Mouse (Mus musculus) forebrain, embryonic 14.5 days (tissue): ENCODE data around the gene Ccdc43. TPM values are rescaled to one million over a fixed set of nuclear protein-coding genes. Genes with fewer than 3 reads are reported as not detected.
A peak's percentile ranks its signal among the peaks of the same experiment; 100 is the strongest.

Source experiments
- ATAC-seq: fragments of 200-750 bp; cut with Nextera tagmentation; 2 replicates; pipeline ENCODE4 v1.8.0; 2017; ENCODE audit warnings: mild to moderate bottlenecking, moderate library complexity
- DNase-seq: peaks from one replicate; pipeline ENCODE4 v3.0.0-alpha.2; 2015; ENCODE audit warnings: low spot score
- H3K27ac ChIP-seq: fragments of 300-500 bp; sonication (generic); 2 replicates; pipeline ENCODE4 v1.5.1; 2014; ENCODE audit warnings: low read depth, mild to moderate bottlenecking, control low read depth, low read length, moderate library complexity
- H3K27me3 ChIP-seq: fragments of 300-500 bp; sonication (generic); replicated peaks from 2 replicates; pipeline ENCODE4 v1.6.1; 2014; ENCODE audit warnings: low read length, control low read depth, mixed read lengths; ENCODE audit not compliant: control insufficient read depth, insufficient read depth
- H3K36me3 ChIP-seq: fragments of 300-500 bp; sonication (generic); 2 replicates; pipeline ENCODE4 v1.6.1; 2014; ENCODE audit warnings: low read length, control low read depth; ENCODE audit not compliant: control insufficient read depth, insufficient read depth
- H3K4me1 ChIP-seq: fragments of 300-500 bp; sonication (generic); 2 replicates; pipeline ENCODE4 v1.6.1; 2014; ENCODE audit warnings: antibody characterized with exemption, low read length, control low read depth; ENCODE audit not compliant: control insufficient read depth, insufficient read depth
- H3K4me2 ChIP-seq: fragments of 300-500 bp; sonication (generic); 2 replicates; pipeline ENCODE4 v1.6.1; 2014; ENCODE audit warnings: mild to moderate bottlenecking, control low read depth, low read length
- H3K4me3 ChIP-seq: fragments of 300-500 bp; sonication (generic); 2 replicates; pipeline ENCODE4 v1.5.1; 2014; ENCODE audit warnings: low read depth, low read length, control low read depth
- H3K9ac ChIP-seq: fragments of 300-500 bp; sonication (generic); 2 replicates; pipeline ENCODE4 v1.6.1; 2014; ENCODE audit warnings: mild to moderate bottlenecking, low read length, control low read depth, moderate library complexity
- H3K9me3 ChIP-seq: fragments of 300-500 bp; sonication (generic); replicated peaks from 2 replicates; pipeline ENCODE4 v1.6.1; 2016; ENCODE audit warnings: low read length, control low read depth, mixed read lengths; ENCODE audit not compliant: control insufficient read depth
- WGBS: fragments of 180-500 bp; shearing (Covaris S2); extraction: QIAGEN DNeasy Blood & Tissue Kit; methylation state at CpG from one replicate; pipeline ENCODE4 v1.1.7; 2014; 5-methylcytosine and 5-hydroxymethylcytosine counted together
- polyA plus RNA-seq: library from polyadenylated mRNA; unstranded; fragments of >200 nt; fragmentation: Nextera tagmentation; extraction: Ambion mirVana; gene quantifications from 2 replicates; pipeline ENCODE4 v1.2.1, GENCODE M21; 2014

The Ccdc43 gene
- polyA plus RNA-seq, result 39.4 and 42.6 TPM in 2 replicates

- WGBS, result under 1% methylated on average over 49 of the region's 49 CpGs
- H3K27me3 ChIP-seq, result no peaks in the 10 kb centered on the region
- ATAC-seq (peak; percentile 99), DNase-seq (peak; percentile 86)
- no peaks in the 10 kb centered on the region for H3K9me3 ChIP-seq
- H3K9ac ChIP-seq, result peak within 1 kb of the TSS; percentile 79
- H3K4me1 ChIP-seq, result peaks cover 7% of the 10 kb centered on the region; the same call in 1 of the 2 replicates
- H3K4me2 ChIP-seq, result peak within 1 kb of the TSS; percentile 59
- H3K27ac ChIP-seq, result peak within 1 kb of the TSS; percentile 44; the same call in 1 of the 2 replicates
- H3K36me3 ChIP-seq, result 0 out of 2 replicates have a peak, but pooled peaks cover 5% of the 10 kb centered on the region
- peak within 1 kb of the TSS; percentile 71 for H3K4me3 ChIP-seq
Measured at GRCm38 (mm10) chr11:102697338-102698017, at the start of gene Ccdc43. TSS of gene Ccdc43 (minus strand) at chr11:102697782.

- Histone ChIP-seq H3K27me3 (no peaks in the 10 kb centered on the region), H3K9me3 (no peaks in the 10 kb centered on the region), H3K27ac (no peak overlapping the region), H3K4me2 (no peak overlapping the region), H3K9ac (no peak overlapping the region), H3K36me3 (no peaks in the 10 kb centered on the region), H3K4me1 (peaks cover 16% of the 10 kb centered on the region), H3K4me3 (no peak overlapping the region)
- ATAC-seq, result no peak
- DNase-seq, result no peak
- 90% methylated on average over 3 of the region's 3 CpGs for WGBS
Measured at GRCm38 (mm10) chr11:102744746-102745145, 47.2 kb upstream of the Ccdc43 start.

GRCm38 (mm10) chr11:102742843-102743242 is 45.3 kb upstream of the Ccdc43 start:
- WGBS, result 92% methylated on average over 5 of the region's 5 CpGs
- ATAC-seq (no peak), DNase-seq (no peak)

GRCm38 (mm10) chr11:102742066-102742465 is 44.5 kb upstream of the Ccdc43 start:
- Histone ChIP-seq H3K9ac (no peak overlapping the region), H3K4me1 (peaks cover 22% of the 10 kb centered on the region), H3K27ac (no peak overlapping the region), H3K27me3 (0 out of 2 replicates have a peak, but pooled peaks cover 2% of the 10 kb centered on the region), H3K4me2 (no peak overlapping the region), H3K9me3 (no peaks in the 10 kb centered on the region), H3K4me3 (no peak overlapping the region), H3K36me3 (no peaks in the 10 kb centered on the region)
- DNase-seq (peak; percentile 65), ATAC-seq (no peak)
- 19% methylated on average over 7 of the region's 7 CpGs for WGBS

More at GRCm38 (mm10) chr11:102742843-102743242, 45.3 kb upstream of the Ccdc43 start:
- peaks cover 22% of the 10 kb centered on the region for H3K4me1 ChIP-seq
- H3K36me3 ChIP-seq, result no peaks in the 10 kb centered on the region
- H3K4me3 ChIP-seq, result no peak overlapping the region
- no peak overlapping the region for H3K9ac ChIP-seq
- 0 out of 2 replicates have a peak, but pooled peaks cover 2% of the 10 kb centered on the region for H3K27me3 ChIP-seq
- H3K27ac ChIP-seq, result no peak overlapping the region
- H3K4me2 ChIP-seq, result no peak overlapping the region
- H3K9me3 ChIP-seq, result no peaks in the 10 kb centered on the region

GRCm38 (mm10) chr11:102741129-102741950 is 43.8 kb upstream of the Ccdc43 start:
- H3K4me1 ChIP-seq, result peaks cover 22% of the 10 kb centered on the region
- 0 out of 2 replicates have a peak, but pooled peaks cover 2% of the 10 kb centered on the region for H3K27me3 ChIP-seq
- peak; percentile 45 for DNase-seq
- H3K4me3 ChIP-seq, result no peak overlapping the region
- H3K9ac ChIP-seq, result peak overlapping the region; percentile 7; the same call in 1 of the 2 replicates
- no peaks in the 10 kb centered on the region for H3K9me3 ChIP-seq
- no peaks in the 10 kb centered on the region for H3K36me3 ChIP-seq
- H3K27ac ChIP-seq, result peak overlapping the region; percentile 9; the same call in 1 of the 2 replicates
- ATAC-seq, result no peak
- WGBS, result 15% methylated on average over 22 of the region's 22 CpGs
- H3K4me2 ChIP-seq, result no peak overlapping the region; the same call in 1 of the 2 replicates

- H3K9ac ChIP-seq, result no peak overlapping the region
- peaks cover 22% of the 10 kb centered on the region for H3K4me1 ChIP-seq
- H3K36me3 ChIP-seq, result no peaks in the 10 kb centered on the region
- 56% methylated on average over 11 of the region's 11 CpGs for WGBS
- H3K27me3 ChIP-seq, result 0 out of 2 replicates have a peak, but pooled peaks cover 2% of the 10 kb centered on the region
- no peak overlapping the region for H3K4me3 ChIP-seq
- H3K4me2 ChIP-seq, result no peak overlapping the region
- H3K27ac ChIP-seq, result no peak overlapping the region
- no peak for ATAC-seq
- DNase-seq, result no peak
- H3K9me3 ChIP-seq, result no peaks in the 10 kb centered on the region
Measured at GRCm38 (mm10) chr11:102740634-102741033, 43.1 kb upstream of the Ccdc43 start.

- peak; percentile 90 for ATAC-seq
- 4% methylated on average over 20 of the region's 20 CpGs for WGBS
- H3K4me3 ChIP-seq, result peak overlapping the region; percentile 26
- H3K9me3 ChIP-seq, result no peaks in the 10 kb centered on the region
- peak overlapping the region; percentile 67 for H3K4me2 ChIP-seq
- H3K36me3 ChIP-seq, result no peaks in the 10 kb centered on the region
- H3K27ac ChIP-seq, result peak overlapping the region; percentile 15; the same call in 1 of the 2 replicates
- DNase-seq, result peak; percentile 95
- 0 out of 2 replicates have a peak, but pooled peaks cover 2% of the 10 kb centered on the region for H3K27me3 ChIP-seq
- H3K4me1 ChIP-seq, result peaks cover 22% of the 10 kb centered on the region
- peak overlapping the region; percentile 64 for H3K9ac ChIP-seq
Measured at GRCm38 (mm10) chr11:102739278-102739966, 41.8 kb upstream of the Ccdc43 start.

- Histone ChIP-seq H3K4me2 (no peak overlapping the region), H3K9me3 (no peaks in the 10 kb centered on the region), H3K27me3 (0 out of 2 replicates have a peak, but pooled peaks cover 2% of the 10 kb centered on the region), H3K9ac (no peak overlapping the region), H3K4me3 (no peak overlapping the region), H3K27ac (no peak overlapping the region), H3K4me1 (peaks cover 22% of the 10 kb centered on the region), H3K36me3 (no peaks in the 10 kb centered on the region)
- ATAC-seq, result no peak
- 84% methylated on average over 3 of the region's 3 CpGs for WGBS
- DNase-seq, result no peak
Measured at GRCm38 (mm10) chr11:102738046-102738445, 40.5 kb upstream of the Ccdc43 start.
